Mouse (Mus musculus) embryonic facial prominence, embryonic 11.5 days (tissue): ENCODE data around the gene Nwd2. TPM values are rescaled to one million over a fixed set of nuclear protein-coding genes. Genes with fewer than 3 reads are reported as not detected.

Source experiments
- ATAC-seq: fragments of 200-750 bp; cut with Nextera tagmentation; replicated peaks from 2 replicates; pipeline ENCODE4 v1.8.0; 2017; ENCODE audit warnings: low read depth; ENCODE audit not compliant: insufficient number of reproducible peaks, low FRiP score, low TSS enrichment
- DNase-seq: peaks from one replicate; pipeline ENCODE4 v3.0.0-alpha.2; 2015; ENCODE audit warnings: low spot score
- H3K27ac ChIP-seq: fragments of 300-500 bp; sonication (generic); replicated peaks from 2 replicates; pipeline ENCODE4 v1.5.1; 2014; ENCODE audit warnings: mild to moderate bottlenecking, low read depth, low read length, control low read depth
- H3K27me3 ChIP-seq: fragments of 300-500 bp; sonication (generic); 2 replicates; pipeline ENCODE4 v1.6.1; 2014; ENCODE audit warnings: mild to moderate bottlenecking, low read length, moderate library complexity, mixed read lengths; ENCODE audit not compliant: control insufficient read depth, insufficient read depth
- H3K36me3 ChIP-seq: fragments of 300-500 bp; sonication (generic); replicated peaks from 2 replicates; pipeline ENCODE4 v1.6.1; 2014; ENCODE audit warnings: low read depth, mild to moderate bottlenecking, low read length, moderate library complexity, mixed read lengths; ENCODE audit not compliant: control insufficient read depth, insufficient read depth
- H3K4me1 ChIP-seq: fragments of 300-500 bp; sonication (generic); 2 replicates; pipeline ENCODE4 v1.6.1; 2014; ENCODE audit warnings: low read length, mixed read lengths; ENCODE audit not compliant: control insufficient read depth, insufficient read depth
- H3K4me2 ChIP-seq: fragments of 300-500 bp; sonication (generic); 2 replicates; pipeline ENCODE4 v1.6.1; 2014; ENCODE audit warnings: low read depth, mild to moderate bottlenecking, control low read depth, low read length, moderate library complexity
- H3K4me3 ChIP-seq: fragments of 300-500 bp; sonication (generic); 2 replicates; pipeline ENCODE4 v1.5.1; 2014; ENCODE audit warnings: low read depth, low read length, control low read depth
- H3K9ac ChIP-seq: fragments of 300-500 bp; sonication (generic); replicated peaks from 2 replicates; pipeline ENCODE4 v1.6.1; 2014; ENCODE audit warnings: mild to moderate bottlenecking, control low read depth, low read length
- H3K9me3 ChIP-seq: fragments of 300-500 bp; sonication (generic); replicated peaks from 2 replicates; pipeline ENCODE4 v1.6.1; 2016; ENCODE audit warnings: mild to moderate bottlenecking, low read length, inconsistent platforms, mixed read lengths; ENCODE audit not compliant: control insufficient read depth
- WGBS: fragments of 180-500 bp; shearing (Covaris S2); extraction: QIAGEN DNeasy Blood & Tissue Kit; methylation state at CpG from one replicate; pipeline ENCODE4 v1.1.7; 2014; 5-methylcytosine and 5-hydroxymethylcytosine counted together
- polyA plus RNA-seq: library from polyadenylated mRNA; unstranded; fragments of >200 nt; fragmentation: Nextera tagmentation; extraction: Ambion mirVana; gene quantifications from 2 replicates; pipeline ENCODE4 v1.2.1, GENCODE M21; 2014

Nwd2 gene
- polyA plus RNA-seq, 1 experiment from 2014 or later, result 1.5 TPM

DNA sequence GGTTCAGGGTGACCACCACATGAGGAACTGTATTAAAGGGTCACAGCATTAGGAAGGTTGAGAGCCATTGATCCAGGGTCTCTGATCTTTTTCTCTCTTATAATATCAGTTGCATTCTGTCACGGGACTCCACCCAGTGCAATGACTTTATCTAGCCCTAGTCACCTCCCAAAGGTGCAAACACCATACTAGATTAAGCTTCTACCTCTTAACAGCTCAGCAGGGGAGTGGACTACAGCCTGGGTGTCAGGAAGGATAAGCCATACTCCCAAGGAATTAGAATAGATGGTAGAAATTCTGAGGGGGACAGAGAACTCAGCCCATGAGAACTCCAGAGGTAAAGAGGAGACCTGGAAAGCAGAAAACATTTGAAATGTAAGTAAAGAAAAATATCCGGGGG lies 188.9 kb downstream of the Nwd2 start:
- Histone ChIP-seq H3K9me3 (no peaks in the 10 kb centered on the region), H3K36me3 (no peaks in the 10 kb centered on the region), H3K4me3 (no peak overlapping the region), H3K27me3 (no peaks in the 10 kb centered on the region), H3K4me2 (no peak overlapping the region), H3K27ac (no peak overlapping the region), H3K4me1 (no peaks in the 10 kb centered on the region), H3K9ac (no peak overlapping the region)
- ATAC-seq, result no peak
- 89% methylated on average over 2 of the region's 2 CpGs for WGBS
- no peak for DNase-seq

- no peak overlapping the region for H3K4me2 ChIP-seq
- 76% methylated on average over 12 of the region's 12 CpGs for WGBS
Observed at GRCm38 (mm10) chr5:63839801-63840416, 191.0 kb downstream of the Nwd2 start.

GRCm38 (mm10) chr5:63847080-63847479 lies 198.2 kb downstream of the Nwd2 start:
- WGBS, result 93% methylated on average over 8 of the region's 8 CpGs
- Histone ChIP-seq H3K4me2 (no peak overlapping the region), H3K27ac (no peak overlapping the region), H3K9me3 (no peaks in the 10 kb centered on the region), H3K4me1 (no peaks in the 10 kb centered on the region), H3K36me3 (no peaks in the 10 kb centered on the region), H3K4me3 (no peak overlapping the region), H3K27me3 (no peaks in the 10 kb centered on the region), H3K9ac (no peak overlapping the region)
- ATAC-seq (no peak), DNase-seq (no peak)

More at GRCm38 (mm10) chr5:63839801-63840416, 191.0 kb downstream of the Nwd2 start:
- no peaks in the 10 kb centered on the region for H3K36me3 ChIP-seq
- no peaks in the 10 kb centered on the region for H3K27me3 ChIP-seq
- no peak overlapping the region for H3K4me3 ChIP-seq
- no peaks in the 10 kb centered on the region for H3K9me3 ChIP-seq
- H3K9ac ChIP-seq, result no peak overlapping the region
- H3K27ac ChIP-seq, result no peak overlapping the region
- DNase-seq (no peak), ATAC-seq (no peak)
- no peaks in the 10 kb centered on the region for H3K4me1 ChIP-seq

DNA sequence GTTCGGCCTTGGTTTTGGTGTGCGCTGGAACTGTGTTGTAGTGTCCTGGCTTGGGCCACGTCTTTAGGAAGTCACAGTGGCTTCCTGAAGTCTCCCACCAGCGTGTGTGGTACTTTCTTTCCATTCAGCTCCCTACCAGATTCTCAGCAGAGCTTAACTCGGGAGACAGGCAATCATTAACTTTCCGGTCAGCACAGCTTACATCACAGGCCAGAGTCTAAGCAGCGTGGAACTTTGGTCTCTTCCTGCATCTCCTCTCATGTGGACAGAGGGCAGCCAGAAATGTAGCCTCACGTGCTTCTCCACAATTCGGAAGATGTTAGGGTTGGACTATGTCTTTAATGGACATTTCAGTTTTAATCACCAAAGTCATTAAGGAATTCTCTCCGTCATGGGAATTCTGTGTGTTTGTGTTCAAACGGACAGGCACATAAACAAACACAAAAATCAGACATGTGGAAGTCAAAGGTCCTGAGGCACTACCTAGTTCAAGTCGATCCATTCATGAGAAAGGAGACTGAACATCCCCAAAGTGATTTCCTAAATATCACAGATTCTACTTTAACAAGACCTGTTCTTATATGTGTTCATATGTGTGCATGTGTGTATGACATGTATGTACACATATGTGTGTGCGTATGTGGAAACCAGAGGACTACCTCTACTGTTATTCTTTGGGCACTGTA lies 198.8 kb downstream of the Nwd2 start:
- no peak for DNase-seq
- 88% methylated on average over 13 of the region's 13 CpGs for WGBS
- no peak for ATAC-seq
- no peak overlapping the region for H3K27ac ChIP-seq
- no peak overlapping the region for H3K9ac ChIP-seq
- H3K4me1 ChIP-seq, result no peaks in the 10 kb centered on the region
- no peaks in the 10 kb centered on the region for H3K36me3 ChIP-seq
- H3K27me3 ChIP-seq, result no peaks in the 10 kb centered on the region
- no peaks in the 10 kb centered on the region for H3K9me3 ChIP-seq
- no peak overlapping the region for H3K4me3 ChIP-seq
- no peak overlapping the region for H3K4me2 ChIP-seq

DNA sequence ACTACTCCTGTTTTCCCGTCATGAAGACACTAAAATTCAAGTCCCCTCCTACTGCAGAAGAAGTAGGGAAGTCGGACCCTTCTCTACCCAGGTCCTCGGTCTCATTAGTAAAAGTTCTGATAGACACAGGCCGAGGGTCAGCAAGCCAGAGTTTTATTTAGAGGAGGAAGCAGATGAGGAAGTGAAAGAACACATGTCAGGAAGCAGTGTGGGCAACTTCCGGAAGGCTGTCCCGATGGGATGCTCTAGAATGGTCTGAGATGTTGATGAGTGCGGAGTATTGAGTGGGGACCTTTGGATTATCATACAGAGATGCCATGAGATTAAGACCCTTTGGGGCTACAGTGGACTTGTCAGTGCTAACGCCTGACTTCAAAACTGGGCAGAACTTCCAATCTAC lies 210.0 kb downstream of the Nwd2 start:
- no peak overlapping the region for H3K4me2 ChIP-seq
- ATAC-seq (no peak), DNase-seq (no peak)
- no peaks in the 10 kb centered on the region for H3K4me1 ChIP-seq
- H3K27me3 ChIP-seq, result no peaks in the 10 kb centered on the region
- no peak overlapping the region for H3K27ac ChIP-seq
- no peak overlapping the region for H3K4me3 ChIP-seq
- H3K9me3 ChIP-seq, result no peaks in the 10 kb centered on the region
- no peaks in the 10 kb centered on the region for H3K36me3 ChIP-seq
- WGBS, result 90% methylated on average over 8 of the region's 8 CpGs
- no peak overlapping the region for H3K9ac ChIP-seq

Other genes with a start within 250 kb of the Nwd2 start
- gene 0610040J01Rik, start 163.3 kb downstream of the Nwd2 start, polyA plus RNA-seq, result 2.1 and 3.1 TPM in 2 replicates